Mouse (Mus musculus) cerebellum, adult (tissue): ENCODE measurements around the gene Emc4.

Experiments used
- ATAC-seq: cut with Nextera tagmentation; 2 replicates; pipeline ENCODE4 v1.9.2; 2017; ENCODE audit warnings: mild to moderate bottlenecking, moderate library complexity, mixed read lengths; ENCODE audit not compliant: insufficient number of reproducible peaks, low FRiP score, low TSS enrichment

Emc4 gene

DNA sequence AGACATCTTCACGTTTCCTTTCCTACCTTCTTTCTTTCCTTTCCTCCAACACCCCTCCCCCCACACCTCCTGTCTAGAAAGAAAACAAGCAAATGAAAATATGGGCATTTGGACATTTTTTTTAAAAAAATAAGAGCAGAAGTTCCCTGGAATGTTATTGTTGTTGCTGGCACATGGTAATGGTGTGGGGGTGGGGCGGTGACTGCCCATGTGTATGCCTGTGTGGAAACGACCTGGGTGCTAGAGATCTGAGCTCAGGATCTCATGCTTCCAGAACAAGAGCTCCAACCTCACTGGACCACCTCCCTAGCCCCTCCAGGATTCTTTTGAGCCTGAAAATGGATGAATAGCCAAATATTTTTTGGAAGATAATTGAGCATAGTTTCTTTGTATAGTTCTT lies 26.7 kb downstream of the Emc4 start:
- ATAC-seq = no peak

DNA sequence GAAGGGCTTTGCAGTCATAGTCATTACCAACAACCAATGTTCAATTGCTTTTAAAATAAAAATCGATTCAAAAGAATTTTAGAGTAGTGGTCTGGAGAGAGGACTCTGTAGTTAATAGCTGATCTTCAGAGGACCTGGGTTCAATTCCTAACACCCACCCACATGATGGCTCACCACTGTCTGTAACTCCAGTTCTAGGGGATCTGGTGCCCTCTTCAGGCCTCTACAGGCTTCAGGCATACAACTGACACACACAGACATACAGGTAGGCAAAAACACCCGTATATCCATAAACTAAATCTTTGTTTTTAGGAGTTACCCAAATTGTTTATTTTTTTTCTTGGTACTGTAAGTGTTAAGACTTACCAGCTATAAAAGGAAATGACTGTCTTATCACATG lies 28.1 kb downstream of the Emc4 start:
- no peak for ATAC-seq

DNA sequence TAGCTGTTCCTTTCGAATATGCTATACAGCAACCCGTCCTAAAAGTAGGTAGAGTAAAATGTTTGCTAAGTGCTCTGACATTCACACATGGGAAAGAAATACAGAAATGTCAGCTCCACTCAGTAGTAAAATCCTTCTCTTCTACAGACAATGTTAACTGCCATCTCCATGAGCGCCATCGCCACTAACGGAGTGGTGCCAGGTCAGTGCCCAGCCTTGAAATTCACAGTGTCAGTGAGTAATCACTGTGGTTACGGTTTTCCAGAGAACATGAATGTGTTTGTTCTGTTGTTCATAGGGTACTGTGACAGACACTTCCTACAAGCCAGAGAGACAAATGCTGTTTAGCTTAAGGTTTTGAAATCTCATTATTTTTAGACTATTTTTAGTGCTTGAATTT lies 30.6 kb downstream of the Emc4 start:
- ATAC-seq = no peak

DNA sequence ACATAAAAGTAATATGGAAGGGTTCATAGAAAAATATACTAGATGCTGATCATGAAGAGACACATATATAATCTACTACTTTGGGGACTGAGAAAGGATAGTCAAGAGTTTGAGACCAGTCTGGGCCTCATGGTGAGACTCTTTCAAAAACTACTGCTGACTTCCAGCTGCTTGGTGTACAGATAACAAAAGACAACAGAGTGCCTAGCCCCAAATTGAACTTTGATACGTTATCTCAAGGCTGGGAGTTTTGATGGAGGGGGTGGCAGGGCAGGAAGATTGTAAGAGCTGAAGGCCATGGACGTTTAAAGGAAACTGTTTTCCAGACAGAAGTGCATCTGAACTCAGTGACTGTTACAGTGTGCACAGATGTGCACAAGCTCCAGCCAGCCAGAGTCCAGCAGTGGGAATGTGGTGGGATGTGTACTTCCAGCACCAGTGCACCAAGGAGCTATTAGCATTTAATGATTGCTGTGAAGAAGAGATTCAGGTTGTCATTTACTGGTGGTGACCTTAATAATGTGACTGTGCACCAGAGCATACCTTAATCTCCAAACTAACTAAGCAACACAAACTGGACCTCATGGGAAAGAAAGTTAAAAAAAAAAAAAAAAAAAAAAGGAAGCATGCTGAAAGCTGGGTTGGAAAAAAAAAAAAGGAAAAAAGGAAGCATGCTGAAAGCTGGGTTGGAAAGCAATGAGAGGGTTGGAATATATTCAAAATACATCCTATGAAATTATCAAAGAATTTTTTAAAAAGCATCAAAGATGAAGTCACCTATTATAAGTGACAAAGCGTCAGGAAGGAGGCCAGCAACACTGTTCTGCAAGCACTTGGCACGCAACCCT lies 35.6 kb downstream of the Emc4 start:
- no peak for ATAC-seq

- ATAC-seq = no peak
Measured at GRCm38 (mm10) chr2:112328069-112328777, 39.6 kb downstream of the Emc4 start.

DNA sequence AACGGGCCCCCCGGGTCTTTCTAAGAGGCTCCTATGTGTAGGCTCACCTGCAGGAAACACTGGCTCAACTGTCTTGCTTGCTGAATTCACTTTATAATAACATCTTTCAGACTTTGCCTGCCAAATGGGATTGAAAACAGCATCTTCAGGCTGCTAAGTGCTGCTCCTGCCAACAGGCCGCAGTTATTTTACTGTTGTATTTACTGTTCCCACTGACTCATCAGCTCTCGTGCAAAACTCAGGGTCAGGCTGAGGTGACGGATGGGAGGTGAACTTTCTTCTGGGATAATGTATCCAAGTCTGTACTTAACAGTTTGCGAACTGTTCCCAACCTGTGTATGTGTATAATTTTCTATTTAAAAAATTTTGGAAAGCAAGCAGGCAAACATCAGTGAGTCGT lies 48.9 kb downstream of the Emc4 start:
- no peak for ATAC-seq

- ATAC-seq = no peak
Measured at GRCm38 (mm10) chr2:112318227-112318626, 49.6 kb downstream of the Emc4 start.

DNA sequence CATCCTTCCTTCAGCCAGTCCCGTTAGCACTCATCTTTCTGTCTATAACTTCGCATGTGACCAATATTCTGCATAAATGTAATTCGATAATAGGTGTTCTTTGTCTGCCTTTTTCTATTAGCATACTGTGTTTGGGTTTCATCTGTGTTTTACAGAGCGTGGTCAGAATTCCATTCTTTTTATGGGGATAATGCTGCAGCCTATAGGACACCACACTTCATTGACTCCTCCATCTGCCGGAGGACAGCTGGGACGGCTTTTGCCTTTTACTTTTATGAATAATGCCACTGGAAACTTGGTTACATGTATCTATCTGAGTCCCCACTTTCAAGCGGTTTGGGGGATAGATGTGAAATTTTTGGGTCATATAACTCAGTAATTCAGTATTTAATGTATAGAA lies 52.2 kb downstream of the Emc4 start:
- no peak for ATAC-seq
